Mouse (Mus musculus): ENCODE measurements around the gene Tspan14. TPM values are rescaled to one million over a fixed set of nuclear protein-coding genes. Genes with fewer than 3 reads are reported as not detected.

Gene Tspan14
- polyA plus RNA-seq, 1 experiment from 2014 or later = 89.3 TPM

GRCm38 (mm10) chr14:40966862-40967597, 423 bp upstream of the Tspan14 start:
- peaks cover 48% of the 10 kb centered on the region for H3K4me1 ChIP-seq
- 0 out of 2 replicates have a peak, but pooled peaks cover 7% of the 10 kb centered on the region for H3K36me3 ChIP-seq (replicated peaks)
- H3K9me3 ChIP-seq = no peaks in the 10 kb centered on the region
- whole genome bisulfite sequencing = under 1% methylated on average over 60 of the region's 62 CpGs
- peak overlapping the region; percentile 95 for H3K27ac ChIP-seq
- peaks cover 20% of the 10 kb centered on the region for H3K27me3 ChIP-seq (ENCODE audit: poor library complexity, severe bottlenecking)
- peak; percentile 98 for DNase-seq (ENCODE audit: extremely low spot score, low spot score)
- peak overlapping the region; percentile 88 for H3K4me3 ChIP-seq

- peaks cover 52% of the 10 kb centered on the region for H3K4me1 ChIP-seq
Observed at GRCm38 (mm10) chr14:40965507-40966356, 875 bp downstream of the Tspan14 start.

GRCm38 (mm10) chr14:40964881-40965280, 1.7 kb downstream of the Tspan14 start:
- H3K27me3 ChIP-seq (ENCODE audit: poor library complexity, severe bottlenecking) = peaks cover 20% of the 10 kb centered on the region
- peaks cover 59% of the 10 kb centered on the region for H3K4me1 ChIP-seq
- H3K27ac ChIP-seq = no peak overlapping the region
- H3K36me3 ChIP-seq (replicated peaks) = 0 out of 2 replicates have a peak, but pooled peaks cover 7% of the 10 kb centered on the region
- no peaks in the 10 kb centered on the region for H3K9me3 ChIP-seq
- DNase-seq (ENCODE audit: extremely low spot score, low spot score) = no peak
- H3K4me3 ChIP-seq = peak overlapping the region; percentile 88

More at GRCm38 (mm10) chr14:40965507-40966356, 875 bp downstream of the Tspan14 start:
- Histone ChIP-seq H3K27ac (peak overlapping the region; percentile 95), H3K9me3 (no peaks in the 10 kb centered on the region), H3K27me3 (ENCODE audit: poor library complexity, severe bottlenecking) (peaks cover 20% of the 10 kb centered on the region), H3K36me3 (replicated peaks) (0 out of 2 replicates have a peak, but pooled peaks cover 7% of the 10 kb centered on the region), H3K4me3 (peak overlapping the region; percentile 88)
- peak; percentile 54 for DNase-seq (ENCODE audit: extremely low spot score, low spot score)
- WGBS = under 1% methylated on average over 15 of the region's 15 CpGs

GRCm38 (mm10) chr14:40964214-40964610, 2.4 kb downstream of the Tspan14 start:
- Histone ChIP-seq H3K27me3 (ENCODE audit: poor library complexity, severe bottlenecking) (peaks cover 17% of the 10 kb centered on the region), H3K27ac (no peak overlapping the region), H3K4me3 (peak overlapping the region; percentile 88; the same call in 1 of the 2 replicates), H3K4me1 (peaks cover 66% of the 10 kb centered on the region), H3K9me3 (no peaks in the 10 kb centered on the region), H3K36me3 (replicated peaks) (0 out of 2 replicates have a peak, but pooled peaks cover 7% of the 10 kb centered on the region)
- 91% methylated on average over 3 of the region's 3 CpGs for WGBS
- no peak for DNase-seq (ENCODE audit: extremely low spot score, low spot score)

- no peak for DNase-seq (ENCODE audit: extremely low spot score, low spot score)
- H3K4me3 ChIP-seq = peak overlapping the region; percentile 88; the same call in 1 of the 2 replicates
- H3K27me3 ChIP-seq (ENCODE audit: poor library complexity, severe bottlenecking) = peaks cover 12% of the 10 kb centered on the region
- no peaks in the 10 kb centered on the region for H3K9me3 ChIP-seq
- 81% methylated on average over 3 of the region's 3 CpGs for WGBS
- H3K36me3 ChIP-seq (replicated peaks) = 0 out of 2 replicates have a peak, but pooled peaks cover 7% of the 10 kb centered on the region
- peak overlapping the region; percentile 65; the same call in 1 of the 2 replicates for H3K27ac ChIP-seq
- H3K4me1 ChIP-seq = peaks cover 72% of the 10 kb centered on the region
Observed at GRCm38 (mm10) chr14:40963501-40964213, 3.0 kb downstream of the Tspan14 start.

GRCm38 (mm10) chr14:40962365-40963290, 4.0 kb downstream of the Tspan14 start:
- DNase-seq (ENCODE audit: extremely low spot score, low spot score) = no peak
- Histone ChIP-seq H3K27me3 (ENCODE audit: poor library complexity, severe bottlenecking) (0 out of 2 replicates have a peak, but pooled peaks cover 1% of the 10 kb centered on the region), H3K4me3 (peak overlapping the region; percentile 88; the same call in 1 of the 2 replicates), H3K4me1 (peaks cover 77% of the 10 kb centered on the region), H3K27ac (peak overlapping the region; percentile 65), H3K36me3 (replicated peaks) (0 out of 2 replicates have a peak, but pooled peaks cover 7% of the 10 kb centered on the region), H3K9me3 (no peaks in the 10 kb centered on the region)
- 75% methylated on average over 11 of the region's 11 CpGs for WGBS

GRCm38 (mm10) chr14:40960237-40960636, 6.4 kb downstream of the Tspan14 start:
- peaks cover 90% of the 10 kb centered on the region for H3K4me1 ChIP-seq
- H3K36me3 ChIP-seq (replicated peaks) = 0 out of 2 replicates have a peak, but pooled peaks cover 7% of the 10 kb centered on the region
- DNase-seq (ENCODE audit: extremely low spot score, low spot score) = no peak
- no peak overlapping the region for H3K4me3 ChIP-seq
- no peaks in the 10 kb centered on the region for H3K27me3 ChIP-seq (ENCODE audit: poor library complexity, severe bottlenecking)
- peak overlapping the region; percentile 97 for H3K27ac ChIP-seq
- H3K9me3 ChIP-seq = no peaks in the 10 kb centered on the region
- WGBS = 68% methylated on average over 4 of the region's 4 CpGs

- Histone ChIP-seq H3K27ac (peak overlapping the region; percentile 97), H3K4me3 (no peak overlapping the region), H3K27me3 (ENCODE audit: poor library complexity, severe bottlenecking) (no peaks in the 10 kb centered on the region), H3K4me1 (peaks cover 90% of the 10 kb centered on the region), H3K9me3 (no peaks in the 10 kb centered on the region), H3K36me3 (replicated peaks) (0 out of 2 replicates have a peak, but pooled peaks cover 7% of the 10 kb centered on the region)
- WGBS = 45% methylated on average over 3 of the region's 3 CpGs
- no peak for DNase-seq (ENCODE audit: extremely low spot score, low spot score)
Observed at GRCm38 (mm10) chr14:40959586-40959985, 7.0 kb downstream of the Tspan14 start.

- Histone ChIP-seq H3K36me3 (replicated peaks) (0 out of 2 replicates have a peak, but pooled peaks cover 7% of the 10 kb centered on the region), H3K27ac (peak overlapping the region; percentile 97), H3K4me1 (peaks cover 90% of the 10 kb centered on the region), H3K4me3 (peak overlapping the region; percentile 20; the same call in 1 of the 2 replicates), H3K9me3 (no peaks in the 10 kb centered on the region), H3K27me3 (ENCODE audit: poor library complexity, severe bottlenecking) (no peaks in the 10 kb centered on the region)
- 27% methylated on average over 2 of the region's 2 CpGs for WGBS
- no peak for DNase-seq (ENCODE audit: extremely low spot score, low spot score)
Observed at GRCm38 (mm10) chr14:40958986-40959381, 7.6 kb downstream of the Tspan14 start.

- Histone ChIP-seq H3K27ac (peak overlapping the region; percentile 97), H3K4me1 (peaks cover 90% of the 10 kb centered on the region), H3K4me3 (peak overlapping the region; percentile 20; the same call in 1 of the 2 replicates), H3K36me3 (replicated peaks) (0 out of 2 replicates have a peak, but pooled peaks cover 4% of the 10 kb centered on the region), H3K27me3 (ENCODE audit: poor library complexity, severe bottlenecking) (no peaks in the 10 kb centered on the region), H3K9me3 (no peaks in the 10 kb centered on the region)
- DNase-seq (ENCODE audit: extremely low spot score, low spot score) = no peak
- 19% methylated on average over 4 of the region's 4 CpGs for WGBS
Observed at GRCm38 (mm10) chr14:40958083-40958985, 8.3 kb downstream of the Tspan14 start.
